Mouse (Mus musculus) adrenal gland, postnatal 10 days (tissue): ENCODE results near the gene Cldn34c4. TPM values are rescaled to one million over a fixed set of nuclear protein-coding genes. Genes with fewer than 3 reads are reported as not detected.

Source experiments
- DNase-seq: peaks from one replicate; pipeline ENCODE4 v3.0.0; 2021; ENCODE audit warnings: mixed read lengths
- long read RNA-seq, 2 experiments: library from polyadenylated mRNA; stranded (forward); transcript quantifications; one replicate each; pipeline ENCODE4 v2.0.0; 2021
- total RNA-seq, 2 experiments: library from RNA; stranded (reverse); gene quantifications; 2 replicates each; pipeline ENCODE4 v1.2.3; 2021

The Cldn34c4 gene
- not detected for total RNA-seq
- long read RNA-seq, experiment 1, result 0 reads
- long read RNA-seq, experiment 2, result 0 reads

DNA sequence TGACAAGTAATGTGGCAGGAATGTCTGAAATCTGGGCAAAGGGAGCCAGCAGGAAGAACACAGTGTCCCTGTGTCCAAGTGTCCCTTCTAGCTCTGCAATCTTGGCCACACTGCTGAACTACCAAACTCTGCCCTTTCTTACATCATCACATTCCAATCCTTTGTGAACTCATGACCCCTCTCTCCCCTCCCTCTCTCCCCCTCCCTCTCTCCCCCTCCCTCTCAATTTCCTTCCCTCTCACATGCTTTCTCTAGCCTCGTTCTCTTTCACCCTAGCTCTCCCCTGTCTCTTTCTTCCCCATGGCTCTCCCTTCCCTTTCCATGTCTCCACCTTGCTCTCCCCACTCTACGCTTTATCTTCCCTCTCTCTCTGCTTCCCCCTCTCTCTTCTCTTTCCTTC lies at the start of gene Cldn34c4:
TSS of gene Cldn34c4 (minus strand) at position 101 of the 400 bp plus-strand sequence.
- DNase-seq, result no peak

GRCm38 (mm10) chrX:127747062-127747461 lies 10.7 kb upstream of the Cldn34c4 start:
- DNase-seq, result no peak
